Mouse (Mus musculus) brain, embryonic 14.5 days (tissue): ENCODE measurements around the gene Gm45021. TPM values are rescaled to one million over a fixed set of nuclear protein-coding genes. Genes with fewer than 3 reads are reported as not detected.

Experiments
- DNase-seq: peaks from one replicate; pipeline ENCODE4 v3.0.0-alpha.2; 2011; ENCODE audit warnings: low read depth
- CTCF ChIP-seq: fragments of 200-500 bp; IDR thresholded peaks from 2 replicates; pipeline ENCODE4 v1.5.1; 2012; ENCODE audit warnings: inconsistent platforms, mild to moderate bottlenecking, moderate library complexity, borderline replicate concordance; ENCODE audit not compliant: insufficient read depth, insufficient read length; ENCODE audit errors: extremely low read depth
- POLR2A ChIP-seq: fragments of 200-500 bp; IDR thresholded peaks from 2 replicates; pipeline ENCODE4 v1.6.1; 2012; ENCODE audit warnings: mild to moderate bottlenecking, inconsistent platforms, borderline replicate concordance; ENCODE audit not compliant: poor library complexity, insufficient read depth, insufficient read length, severe bottlenecking; ENCODE audit errors: extremely low read depth
- polyA plus RNA-seq: library from polyadenylated mRNA; depleted of rRNA; stranded (reverse); fragments of >200 nt; gene quantifications from 2 replicates; pipeline ENCODE4 v1.2.3, GENCODE M21; 2012

Gene Gm45021
- polyA plus RNA-seq, 1 experiment: not detected

DNA sequence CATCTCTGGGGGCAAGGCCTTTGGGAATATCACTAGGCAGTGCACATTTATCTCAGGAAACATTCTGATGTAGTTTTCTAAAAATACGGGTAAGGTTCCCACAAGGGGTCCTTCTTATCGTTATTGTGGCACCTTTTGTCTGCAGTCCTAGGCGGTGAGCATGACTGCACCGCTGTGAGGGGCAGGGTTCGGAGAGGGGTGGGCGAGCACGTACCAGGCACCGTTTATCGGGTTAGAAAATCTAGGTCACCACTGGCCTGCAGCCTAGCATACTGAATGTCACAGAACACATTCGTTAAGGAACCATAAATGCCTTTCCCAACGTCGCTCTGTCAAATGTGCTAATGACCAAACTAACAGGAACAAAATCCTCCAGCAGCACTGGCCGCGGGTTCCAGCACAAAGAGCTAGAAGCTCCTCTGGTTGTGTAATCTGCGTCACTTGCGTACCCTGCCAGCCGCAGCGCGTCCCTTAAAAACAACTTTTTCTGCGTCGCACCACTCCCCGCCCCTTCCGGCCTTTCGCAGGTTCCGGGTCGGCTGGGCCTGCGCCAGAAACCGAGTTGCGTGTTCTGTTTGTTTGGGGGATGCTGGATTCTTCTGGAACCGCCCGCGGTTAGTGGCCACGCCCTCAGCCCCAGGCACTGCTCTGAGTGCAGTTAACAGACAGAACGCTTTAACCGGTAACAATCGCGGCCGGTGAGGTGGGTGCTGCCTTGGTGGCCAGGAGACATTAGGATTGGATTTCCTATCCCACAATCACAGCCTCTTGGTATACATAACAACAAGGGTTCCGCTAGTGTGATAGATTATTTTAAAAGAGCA lies 34.9 kb upstream of the Gm45021 start, which contains the start of gene Lrrc61:
Gene Lrrc61 (plus strand): TSS at position 517 of the 824 bp plus-strand sequence.
- peak; percentile 99 for DNase-seq
- TF ChIP-seq POLR2A: peak; percentile 66; the same call in 1 of the 2 replicates
- TF ChIP-seq CTCF: no peak

DNA sequence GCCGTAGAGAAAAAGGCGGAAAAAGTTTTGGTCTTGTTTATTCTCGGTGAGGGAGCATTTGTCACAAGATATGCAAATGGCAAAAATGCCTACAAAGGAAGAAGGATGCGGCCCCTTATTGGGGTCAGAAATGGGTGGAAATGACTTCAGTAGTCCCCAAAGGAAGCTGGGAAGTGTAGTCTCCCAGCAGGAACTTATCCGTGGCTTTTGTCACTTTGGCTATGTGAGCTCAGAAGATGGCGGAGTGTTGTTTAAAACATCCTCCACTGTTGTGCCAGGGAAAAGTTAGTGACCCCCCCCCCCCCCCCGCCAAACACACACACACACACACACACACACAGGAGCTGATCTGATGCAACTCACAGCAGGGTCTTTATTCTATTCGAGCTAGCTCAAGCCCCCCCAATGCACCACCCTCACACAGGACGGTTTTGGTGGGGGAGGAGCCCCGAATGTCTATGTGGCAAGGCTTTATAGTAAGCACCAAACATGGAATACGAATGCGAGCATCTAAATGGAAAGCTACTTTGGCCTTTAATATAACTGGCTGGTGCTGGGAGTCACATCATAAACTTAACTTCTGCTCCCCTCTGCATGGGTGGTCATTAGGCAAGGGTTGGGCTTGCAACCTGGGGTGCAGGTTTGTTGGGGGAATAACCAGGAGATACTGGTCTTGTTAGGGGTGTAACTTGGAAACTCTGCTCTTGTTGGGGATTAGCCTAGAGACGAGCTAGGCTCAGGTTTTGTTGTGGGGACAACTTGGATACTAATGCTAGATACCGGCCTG lies 34.1 kb upstream of the Gm45021 start:
- peak; percentile 28; the same call in 1 of the 2 replicates for TF ChIP-seq POLR2A
- no peak for TF ChIP-seq CTCF
- DNase-seq: peak; percentile 97

- DNase-seq: no peak
- no peak for TF ChIP-seq CTCF
- TF ChIP-seq POLR2A: no peak
These were observed 33.5 kb upstream of the Gm45021 start for GRCm38 (mm10) chr6:48555956-48556355.

DNA sequence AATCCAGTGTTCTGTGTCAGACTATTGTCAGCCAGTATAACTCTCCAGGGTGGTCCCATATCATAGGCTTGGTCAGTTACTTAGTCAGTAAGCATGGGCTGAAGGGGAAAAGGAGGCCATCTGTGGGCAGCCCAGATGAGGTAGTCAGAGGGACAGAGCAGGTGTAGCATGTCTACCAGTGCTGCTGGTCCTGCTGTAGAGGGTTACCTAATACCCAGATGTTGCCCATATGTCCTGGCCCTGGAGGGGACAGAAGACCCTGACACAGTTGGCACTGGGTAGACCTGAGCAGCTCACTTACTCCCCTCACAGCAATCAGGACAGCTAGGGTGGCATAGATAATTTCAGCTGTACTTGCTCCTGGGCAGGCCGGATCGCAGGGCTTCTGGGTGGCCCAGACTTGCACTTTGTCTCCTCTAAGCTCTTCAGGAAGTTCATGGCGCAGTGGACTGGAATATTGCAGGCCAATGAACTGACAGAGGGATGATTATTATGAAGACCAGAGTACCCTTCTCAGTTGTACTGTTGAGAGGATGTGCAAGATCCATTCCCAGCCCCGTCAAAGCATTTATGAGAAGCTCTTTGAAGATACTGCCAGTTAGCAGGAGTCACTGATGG lies 23.6 kb upstream of the Gm45021 start:
- no peak for DNase-seq
- TF ChIP-seq POLR2A: no peak
- TF ChIP-seq CTCF: no peak

DNA sequence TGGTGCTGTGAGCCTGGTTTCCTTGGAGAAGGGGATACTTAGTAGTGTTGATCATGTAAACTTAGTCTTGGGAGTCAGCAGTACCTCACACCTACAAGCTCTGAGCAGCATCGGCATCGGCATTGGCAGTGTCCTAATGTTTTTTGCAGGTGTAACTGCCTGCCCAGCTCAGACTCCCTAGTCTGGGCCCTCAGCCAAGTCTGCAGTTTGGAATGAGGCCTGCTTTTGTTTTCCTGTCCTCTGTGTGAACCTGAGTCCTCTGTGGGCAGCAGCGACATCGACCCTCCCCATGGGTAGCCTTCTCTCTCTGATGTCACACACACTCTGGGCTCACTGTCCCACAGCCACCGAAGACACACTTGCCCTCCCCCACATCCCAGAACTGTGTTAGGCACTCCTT lies 23.1 kb upstream of the Gm45021 start:
- peak; percentile 47 for DNase-seq
- TF ChIP-seq CTCF (no peak), POLR2A (no peak)

DNA sequence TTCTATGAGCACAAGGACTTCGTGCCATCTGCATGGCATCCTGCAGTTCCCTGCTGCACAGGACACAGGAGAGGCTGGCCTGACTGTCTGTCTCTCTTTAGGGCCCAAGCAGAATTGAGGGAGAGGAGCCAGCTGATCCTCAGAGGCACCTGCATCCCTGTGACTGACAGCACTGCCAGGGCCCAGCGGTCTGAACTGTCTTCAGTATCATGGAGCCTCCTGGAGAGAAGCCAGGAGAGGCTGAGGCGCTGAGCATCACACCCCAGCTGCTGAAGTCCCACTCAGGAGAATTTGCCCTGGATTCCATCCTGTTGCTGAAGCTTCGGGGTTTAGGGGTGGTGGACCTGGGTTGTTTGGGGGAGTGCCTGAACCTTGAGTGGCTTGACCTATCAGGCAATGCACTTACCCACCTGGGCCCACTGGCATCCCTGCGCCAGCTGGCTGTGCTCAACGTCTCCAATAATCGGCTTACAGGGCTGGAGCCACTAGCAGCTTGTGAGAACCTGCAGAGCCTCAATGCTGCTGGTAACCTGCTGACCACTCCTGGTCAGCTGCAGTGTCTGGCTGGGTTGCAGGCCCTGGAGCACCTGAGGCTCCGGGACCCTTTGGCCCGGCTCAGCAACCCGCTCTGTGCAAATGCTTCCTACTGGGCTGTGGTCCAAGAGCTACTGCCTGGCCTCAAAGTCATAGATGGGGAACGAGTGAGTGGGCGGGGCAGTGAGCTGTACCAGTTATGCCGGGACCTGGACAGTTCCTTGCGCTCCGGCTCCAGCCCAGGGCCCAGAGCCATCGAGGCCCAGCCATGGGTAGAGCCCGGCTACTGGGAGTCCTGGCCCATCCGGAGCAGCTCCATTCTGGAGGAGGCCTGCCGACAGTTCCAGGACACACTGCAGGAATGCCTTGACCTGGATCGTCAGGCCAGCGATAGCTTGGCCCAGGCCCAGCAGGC lies 21.1 kb upstream of the Gm45021 start:
- peak; percentile 49 for DNase-seq
- TF ChIP-seq CTCF (no peak), POLR2A (no peak)

DNA sequence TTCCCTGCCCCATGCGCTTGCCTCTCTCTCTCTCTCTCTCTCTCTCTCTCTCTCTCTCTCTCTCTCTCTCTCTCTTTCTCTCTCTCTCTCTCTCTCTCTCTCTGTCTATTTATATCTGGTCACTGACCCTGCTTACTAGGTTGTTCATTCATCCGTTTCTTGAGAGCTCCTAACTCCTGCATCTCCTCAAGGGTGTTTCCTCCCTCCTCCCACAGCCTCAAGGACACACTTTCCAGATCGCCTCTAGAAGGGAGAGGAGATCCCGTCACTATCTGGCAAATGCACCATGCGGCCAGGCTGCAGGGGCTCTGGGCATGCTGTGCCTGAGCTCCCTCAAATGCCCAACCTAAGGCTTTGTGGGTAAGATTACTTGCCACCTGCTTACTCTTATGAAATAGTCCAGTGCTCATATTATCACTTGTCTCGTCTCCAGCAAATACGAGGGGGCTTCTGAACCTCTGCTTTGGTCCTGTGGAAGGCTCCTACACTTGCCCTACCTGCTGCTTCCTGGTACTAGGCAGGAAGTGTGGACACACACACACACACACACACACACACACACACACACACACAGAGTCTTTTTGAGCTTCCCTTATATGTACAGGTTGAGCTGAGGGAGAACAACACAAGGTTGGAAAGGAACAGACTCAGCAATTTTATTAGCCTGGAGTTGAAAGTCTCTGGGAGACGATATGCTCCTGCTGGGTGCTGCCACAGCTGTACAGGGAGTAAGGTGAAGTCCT lies 20.2 kb upstream of the Gm45021 start:
- DNase-seq: no peak
- TF ChIP-seq POLR2A: no peak
- no peak for TF ChIP-seq CTCF

DNA sequence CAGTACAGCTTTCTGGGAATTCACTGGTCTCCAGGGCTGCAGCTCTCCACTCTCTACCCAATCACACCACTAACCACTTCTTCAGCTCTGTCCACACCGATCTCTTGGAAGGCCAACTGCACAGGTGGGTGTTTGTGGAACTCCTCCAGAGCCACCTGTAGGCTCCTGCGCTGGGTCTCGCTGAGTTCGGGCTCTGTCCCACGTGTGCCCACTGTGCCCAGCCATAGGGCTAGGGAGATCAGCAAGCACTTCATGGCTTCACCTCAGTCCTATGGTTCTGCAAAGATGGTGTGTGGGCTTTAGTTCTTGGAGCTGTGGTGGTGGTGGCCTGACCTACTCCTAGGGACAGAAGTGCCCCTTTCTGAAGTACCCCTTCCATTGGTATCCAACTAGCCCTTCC lies 17.4 kb upstream of the Gm45021 start:
- no peak for TF ChIP-seq POLR2A
- TF ChIP-seq CTCF: no peak
- DNase-seq: no peak

DNA sequence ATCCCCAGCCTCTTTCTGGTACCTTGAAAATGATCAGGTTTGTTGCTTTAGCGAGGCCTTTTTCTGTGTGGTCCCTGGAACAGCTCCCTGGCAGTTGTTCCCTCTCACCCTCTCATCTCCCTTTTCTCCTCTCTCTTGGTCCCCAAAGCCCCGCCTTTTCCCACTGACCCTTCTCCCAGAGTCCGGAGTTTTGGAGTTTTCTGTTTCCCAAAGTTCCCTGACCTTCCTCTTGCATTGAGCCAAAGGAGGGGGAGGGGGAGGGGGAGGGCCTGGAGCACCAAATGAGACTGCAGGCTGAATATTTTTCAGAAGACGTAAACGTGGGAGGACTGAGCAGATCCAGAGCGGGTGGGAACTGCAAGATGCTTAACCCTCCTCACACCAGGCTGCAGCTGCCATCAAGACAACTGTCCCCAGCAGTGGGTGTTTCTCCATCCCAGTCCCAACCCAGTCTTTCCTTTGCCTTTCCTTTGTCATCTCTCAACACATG lies 16.8 kb upstream of the Gm45021 start, which contains the start of gene Rarres2:
Gene Rarres2 (minus strand): TSS at position 218 of the 490 bp plus-strand sequence.
- TF ChIP-seq CTCF (no peak), POLR2A (no peak)
- peak; percentile 18 for DNase-seq
